In genomic region chr3:65974232-65975058, GRCm38 (mm10) we compare ENCODE assay signal across 7 mouse cellular contexts. TPM values are rescaled to one million over a fixed set of nuclear protein-coding genes. Genes with fewer than 3 reads are reported as not detected.
DNase-seq lines count a peak whose midpoint lies in the region; ATAC-seq and TF ChIP-seq lines count a peak whose summit lies in the region.

No protein-coding gene starts in this region.

- no peaks in the 10 kb centered on the region for H3K9me3 ChIP-seq in embryonic facial prominence, embryonic 11.5 days (replicated peaks; ENCODE audit: control insufficient read depth, low read length)
- 0 out of 2 replicates have a peak, but pooled peaks cover under 1% of the 10 kb centered on the region for H3K9me3 ChIP-seq in limb, embryonic 12.5 days
- H3K9me3 ChIP-seq in midbrain, embryonic 15.5 days = no peaks in the 10 kb centered on the region

- H3K27me3 ChIP-seq in embryonic facial prominence, embryonic 11.5 days (ENCODE audit: control insufficient read depth, insufficient read depth, low read length) = no peaks in the 10 kb centered on the region
- H3K27me3 ChIP-seq in kidney, adult 2 months (replicated peaks; ENCODE audit: control insufficient read depth, insufficient read depth, low read length) = no peaks in the 10 kb centered on the region
- no peaks in the 10 kb centered on the region for H3K27me3 ChIP-seq in limb, embryonic 12.5 days
- no peaks in the 10 kb centered on the region for H3K27me3 ChIP-seq in midbrain, embryonic 15.5 days (replicated peaks)
- H3K27me3 ChIP-seq in spleen, adult 2 months (ENCODE audit: control insufficient read depth, insufficient read depth, low read length) = no peaks in the 10 kb centered on the region

- H3K27ac ChIP-seq in embryonic facial prominence, embryonic 11.5 days (replicated peaks; ENCODE audit: low read depth, low read length) = peak overlapping the region; percentile 94
- H3K27ac ChIP-seq in kidney, adult 2 months (ENCODE audit: insufficient read depth, low read depth, low read length) = peak overlapping the region; percentile 90
- peak overlapping the region; percentile 96 for H3K27ac ChIP-seq in limb, embryonic 12.5 days
- H3K27ac ChIP-seq in midbrain, embryonic 15.5 days = peak overlapping the region; percentile 98
- H3K27ac ChIP-seq in spleen, adult 2 months (ENCODE audit: insufficient read depth, low read length) = peak overlapping the region; percentile 96

- peak; percentile 98 for ATAC-seq in embryonic facial prominence, embryonic 11.5 days (replicated peaks; ENCODE audit: insufficient number of reproducible peaks, low FRiP score, low TSS enrichment, low read depth)
- ATAC-seq in limb, embryonic 12.5 days (ENCODE audit: insufficient number of reproducible peaks, insufficient read depth, low FRiP score, low TSS enrichment, low read depth) = peak; percentile 93
- peak; percentile 96 for ATAC-seq in midbrain, embryonic 15.5 days (replicated peaks)

- no peaks in the 10 kb centered on the region for H3K36me3 ChIP-seq in embryonic facial prominence, embryonic 11.5 days (replicated peaks; ENCODE audit: control insufficient read depth, insufficient read depth, low read depth, low read length)
- H3K36me3 ChIP-seq in kidney, adult 2 months (ENCODE audit: control insufficient read depth, insufficient read depth, low read length) = no peaks in the 10 kb centered on the region
- no peaks in the 10 kb centered on the region for H3K36me3 ChIP-seq in limb, embryonic 12.5 days
- H3K36me3 ChIP-seq in midbrain, embryonic 15.5 days (replicated peaks) = no peaks in the 10 kb centered on the region
- H3K36me3 ChIP-seq in spleen, adult 2 months (ENCODE audit: control insufficient read depth, insufficient read depth, low read length) = no peaks in the 10 kb centered on the region

- H3K4me1 ChIP-seq in embryonic facial prominence, embryonic 11.5 days (ENCODE audit: control insufficient read depth, insufficient read depth, low read length) = no peaks in the 10 kb centered on the region
- no peaks in the 10 kb centered on the region for H3K4me1 ChIP-seq in kidney, adult 2 months (ENCODE audit: control insufficient read depth, insufficient read depth, low read length)
- peaks cover 14% of the 10 kb centered on the region for H3K4me1 ChIP-seq in limb, embryonic 12.5 days (replicated peaks)
- H3K4me1 ChIP-seq in midbrain, embryonic 15.5 days = peaks cover 11% of the 10 kb centered on the region
- no peaks in the 10 kb centered on the region for H3K4me1 ChIP-seq in spleen, adult 2 months (ENCODE audit: control insufficient read depth, insufficient read depth, insufficient read length)

- peak; percentile 57 for TF ChIP-seq POLR2A in kidney, adult 2 months (IDR thresholded peaks at IDR 0.05; ENCODE audit: low read depth, low read length)
- peak; percentile 55; the same call in 1 of the 2 replicates for TF ChIP-seq POLR2A in spleen, adult 2 months (IDR thresholded peaks at IDR 0.05; ENCODE audit: low read depth, low read length)

- H3K9ac ChIP-seq in embryonic facial prominence, embryonic 11.5 days (replicated peaks; ENCODE audit: low read length) = peak overlapping the region; percentile 74
- peak overlapping the region; percentile 71 for H3K9ac ChIP-seq in limb, embryonic 12.5 days (replicated peaks)
- peak overlapping the region; percentile 78 for H3K9ac ChIP-seq in midbrain, embryonic 15.5 days

- WGBS in embryonic facial prominence, embryonic 11.5 days = 0% methylated on average over 43 of the region's 43 CpGs
- WGBS in kidney, adult 2 months = under 1% methylated on average over 43 of the region's 43 CpGs
- under 1% methylated on average over 43 of the region's 43 CpGs for WGBS in limb, embryonic 12.5 days
- under 1% methylated on average over 43 of the region's 43 CpGs for WGBS in midbrain, embryonic 15.5 days
- WGBS in spleen, adult 2 months = 2% methylated on average over 43 of the region's 43 CpGs

- peak overlapping the region; percentile 57 for H3K4me3 ChIP-seq in embryonic facial prominence, embryonic 11.5 days (ENCODE audit: low read depth, low read length)
- peak overlapping the region; percentile 53 for H3K4me3 ChIP-seq in kidney, adult 2 months (ENCODE audit: insufficient read depth, low read depth, low read length)
- H3K4me3 ChIP-seq in limb, embryonic 12.5 days (replicated peaks) = peak overlapping the region; percentile 64
- H3K4me3 ChIP-seq in midbrain, embryonic 15.5 days = peak overlapping the region; percentile 67
- H3K4me3 ChIP-seq in spleen, adult 2 months (ENCODE audit: extremely low read depth, insufficient read depth, insufficient read length) = peak overlapping the region; percentile 97

- DNase-seq in adrenal gland, postnatal 14 days = peak; percentile 99
- peak; percentile 95 for DNase-seq in embryonic facial prominence, embryonic 11.5 days (ENCODE audit: low spot score)
- DNase-seq in heart, adult 18-20 months = peak; percentile 99
- peak; percentile 99 for DNase-seq in kidney, adult 2 months
- DNase-seq in spleen, adult 2 months (ENCODE audit: low read depth in 1 of 2, low spot score in 2 of 2) = peak; percentile 92 to 96

- H3K4me2 ChIP-seq in embryonic facial prominence, embryonic 11.5 days (ENCODE audit: low read depth, low read length) = peak overlapping the region; percentile 47
- H3K4me2 ChIP-seq in limb, embryonic 12.5 days = peak overlapping the region; percentile 65
- peak overlapping the region; percentile 68 for H3K4me2 ChIP-seq in midbrain, embryonic 15.5 days

- no peak for TF ChIP-seq CTCF in kidney, adult 2 months (conservative IDR thresholded peaks at IDR 0.05; ENCODE audit: insufficient read depth, insufficient read length, low read depth, low read length)
- TF ChIP-seq CTCF in spleen, adult 2 months (IDR thresholded peaks at IDR 0.05; ENCODE audit: extremely low read depth, insufficient read depth, insufficient read length, insufficient replicate concordance) = no peak

RNA-seq across cellular contexts. Expression of gene Ccnl1, which starts 16.4 kb away (rescaled TPM):
- total RNA-seq in adrenal gland, postnatal 14 days (2021) = 91.4 and 116 TPM in 2 replicates
- 116 and 125 TPM in 2 replicates for polyA plus RNA-seq in embryonic facial prominence, embryonic 11.5 days (2014; fragmentation: Nextera tagmentation; extraction: Ambion mirVana)
- total RNA-seq in heart, adult 18-20 months (2021) = 10 to 100 TPM; 14.7 to 20.8 TPM
- polyA plus RNA-seq in kidney, adult 2 months (2012; rRNA removed) = 20.8 and 25.6 TPM in 2 replicates
- 139 and 144 TPM in 2 replicates for polyA plus RNA-seq in limb, embryonic 12.5 days (2016; fragmentation: Nextera tagmentation; extraction: Ambion mirVana)
- 68.6 and 69.9 TPM in 2 replicates for polyA plus RNA-seq in midbrain, embryonic 15.5 days (2015; fragmentation: Nextera tagmentation; extraction: Ambion mirVana)
- polyA plus RNA-seq in spleen, adult 2 months (2012; rRNA removed) = 52.5 and 95.8 TPM in 2 replicates

Comparison
In these comparisons a context has a peak if more than half of its experiments do, and no peak if none do; other contexts are left out.
1. Peak in every context shown above with its lines: DNase-seq, ATAC-seq, H3K4me3 ChIP-seq and H3K27ac ChIP-seq.